Mouse (Mus musculus) T-helper 17 cell (primary cell): ENCODE data around the gene Rpl21.

Source experiments
- in situ Hi-C, 2 experiments: fragments of 300-600 bp; cut with MboI, MseI; formaldehyde crosslinking; loops; 1 replicate in 1 of 2; 2 replicates in 1 of 2; pipeline ENCODE4 v1.15.1; 2025; ENCODE audit warnings: high pct_unique_total_duplicates in 2 of 2

Rpl21 gene

DNA sequence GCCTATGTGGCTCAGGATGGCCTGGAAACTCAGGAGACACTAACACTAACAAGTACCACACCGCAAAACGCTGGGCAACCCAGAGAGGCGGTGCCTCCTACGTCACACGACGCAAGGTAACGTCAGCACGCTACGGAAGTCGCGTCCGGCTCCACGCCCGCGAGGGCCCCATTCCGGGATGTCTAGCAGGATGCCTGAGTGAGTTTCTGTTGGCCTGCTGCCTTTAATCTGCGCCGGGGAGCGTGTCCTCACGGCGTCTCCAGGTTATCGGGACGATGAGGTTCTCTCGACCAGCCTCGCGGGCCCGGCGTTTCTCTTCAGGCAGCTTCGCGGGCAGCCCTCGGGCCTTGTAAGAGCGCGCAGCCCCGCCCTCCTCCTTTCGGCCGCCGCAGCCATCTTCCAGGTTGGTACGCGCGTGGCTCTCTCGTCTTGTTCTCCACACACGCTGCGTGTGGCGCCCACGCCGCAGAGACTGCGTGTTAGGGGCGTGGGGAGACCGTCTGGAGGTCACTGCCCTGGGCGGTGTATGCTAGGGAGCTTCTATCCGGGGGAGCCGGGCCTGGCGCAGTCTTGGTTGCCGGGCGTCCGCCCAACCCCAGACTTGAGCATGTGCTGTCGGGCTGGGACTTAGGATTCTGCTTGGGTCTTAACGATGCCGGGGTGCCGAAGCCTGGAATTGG lies at the start of gene Rpl21:
Gene Rpl21, plus strand, starts transcription at position 122 of the 680 bp plus-strand sequence.
- in situ Hi-C loops: loop anchor here in 1 of 2 experiments (25.0 kb wide), 1 partner anchor 596 kb away; the partner anchor contains the start of gene Cdk8

GRCm38 (mm10) chr5:146783300-146783699 lies 49.4 kb upstream of the Rpl21 start:
- in situ Hi-C loops: loop anchor here (5.0 to 25.0 kb wide), 3 partner anchors 39 to 1671 kb away; partner anchors contain the start of genes Arpc1b (in 1 of the 2) and Zfp655 (in 1 of the 2)

DNA sequence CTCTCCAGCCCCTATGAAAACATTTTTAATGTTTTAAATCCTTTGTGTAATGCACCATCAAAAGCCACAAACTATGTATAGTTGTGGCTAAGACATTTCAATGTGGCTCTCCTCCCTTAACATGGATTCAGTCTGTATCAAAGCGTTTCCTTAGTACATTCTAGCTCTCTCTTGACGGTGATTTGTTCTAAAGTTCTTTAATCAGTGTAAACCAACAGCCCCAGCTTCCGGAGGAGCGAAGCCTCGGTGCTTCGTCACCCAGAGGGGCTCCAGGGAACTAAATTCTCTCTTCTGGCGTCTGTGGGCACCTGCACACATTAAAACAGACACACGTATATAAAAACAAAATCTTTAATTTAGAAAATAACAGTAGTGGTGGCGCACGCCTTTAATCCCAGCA lies 48.8 kb upstream of the Rpl21 start:
- in situ Hi-C loops: loop anchor here (5.0 to 25.0 kb wide), 3 partner anchors 38 to 1672 kb away; partner anchors contain the start of genes Arpc1b (in 1 of the 2) and Zfp655 (in 1 of the 2)

DNA sequence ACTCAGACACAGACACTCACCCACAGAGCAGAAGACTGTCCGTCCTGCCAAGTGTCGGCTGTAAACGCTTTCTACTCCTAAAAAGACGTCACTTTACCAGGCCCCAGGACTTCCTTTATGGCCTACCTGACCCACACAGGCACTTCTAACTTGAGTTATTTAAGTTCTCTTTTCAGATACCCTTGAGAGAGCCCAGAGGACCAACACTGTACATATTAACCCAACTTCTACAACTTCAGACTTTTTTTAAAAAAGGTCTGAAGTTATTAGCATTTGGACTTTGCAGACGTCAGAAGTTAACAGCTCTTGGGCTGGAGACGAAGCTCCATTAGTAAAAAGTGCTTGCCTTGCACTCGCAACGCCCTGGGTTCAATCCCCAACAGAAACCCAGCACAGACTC lies 46.6 kb upstream of the Rpl21 start:
- in situ Hi-C loops: loop anchor here in 1 of 2 experiments (25.0 kb wide), 2 partner anchors 1549 to 1674 kb away; partner anchors contain the start of genes Arpc1b and Zfp655

DNA sequence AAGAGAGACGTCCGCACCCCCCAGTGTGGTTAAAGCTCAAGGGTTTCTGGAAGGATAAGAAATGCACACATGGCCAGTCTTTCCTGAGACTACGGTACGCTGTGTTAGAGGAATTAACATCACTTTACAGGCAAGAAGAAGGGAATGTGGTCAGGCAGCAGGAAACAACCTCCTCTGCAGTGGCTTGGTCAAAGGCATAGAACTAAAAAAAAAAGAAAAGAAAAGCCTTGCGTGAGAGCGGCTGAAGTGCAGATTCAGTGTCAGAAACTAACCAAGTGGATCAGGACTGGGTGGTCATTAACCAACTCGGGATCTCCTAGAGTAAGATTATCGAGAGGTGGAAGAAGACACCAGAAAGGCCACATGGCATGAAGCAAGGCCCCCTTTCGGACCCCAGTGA lies 43.3 kb upstream of the Rpl21 start:
- in situ Hi-C loops: loop anchor here in 1 of 2 experiments (25.0 kb wide), 2 partner anchors 1552 to 1677 kb away; partner anchors contain the start of genes Arpc1b and Zfp655

- in situ Hi-C loops: loop anchor here in 1 of 2 experiments (25.0 kb wide), 2 partner anchors 1554 to 1679 kb away; partner anchors contain the start of genes Arpc1b and Zfp655
Measured at GRCm38 (mm10) chr5:146790944-146791343, 41.7 kb upstream of the Rpl21 start.

GRCm38 (mm10) chr5:146792140-146792791 lies 40.4 kb upstream of the Rpl21 start:
- in situ Hi-C loops: loop anchor here in 1 of 2 experiments (25.0 kb wide), 2 partner anchors 1555 to 1680 kb away; partner anchors contain the start of genes Arpc1b and Zfp655

DNA sequence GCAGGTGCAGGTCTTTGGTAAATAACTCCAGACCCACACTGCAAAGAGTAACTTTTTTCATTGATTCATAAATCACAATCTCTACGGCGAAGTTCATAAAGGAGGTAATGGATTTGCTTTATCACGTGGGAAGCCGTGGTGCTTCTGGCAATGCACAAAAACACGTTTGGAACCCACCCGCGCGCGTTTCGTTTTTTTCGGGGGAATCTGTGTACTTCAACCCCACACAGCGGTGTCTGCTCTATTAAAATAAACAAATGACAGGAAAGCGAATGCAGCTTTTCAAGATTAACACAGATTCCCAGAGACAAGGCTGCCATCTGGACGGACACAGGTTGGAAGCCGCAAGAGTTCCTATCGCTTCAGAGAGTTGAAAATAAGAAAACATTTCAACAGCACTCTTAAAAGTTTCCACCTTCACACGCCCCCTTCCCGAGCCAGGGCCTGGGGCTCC lies 39.0 kb upstream of the Rpl21 start:
- in situ Hi-C loops: loop anchor here in 1 of 2 experiments (25.0 kb wide), 2 partner anchors 1556 to 1681 kb away; partner anchors contain the start of genes Arpc1b and Zfp655

GRCm38 (mm10) chr5:146794084-146794852 lies 38.4 kb upstream of the Rpl21 start:
- in situ Hi-C loops: loop anchor here in 1 of 2 experiments (25.0 kb wide), 2 partner anchors 1557 to 1682 kb away; partner anchors contain the start of genes Arpc1b and Zfp655

- in situ Hi-C loops: loop anchor here in 1 of 2 experiments (25.0 kb wide), 2 partner anchors 1558 to 1683 kb away; partner anchors contain the start of genes Arpc1b and Zfp655
Measured at GRCm38 (mm10) chr5:146794853-146795252, 37.8 kb upstream of the Rpl21 start, which contains the start of gene Usp12. Gene Usp12, minus strand, starts transcription at chr5:146795006.

GRCm38 (mm10) chr5:146795728-146796127 lies 37.0 kb upstream of the Rpl21 start:
- in situ Hi-C loops: loop anchor here in 1 of 2 experiments (25.0 kb wide), 2 partner anchors 1558 to 1683 kb away; partner anchors contain the start of genes Arpc1b and Zfp655

DNA sequence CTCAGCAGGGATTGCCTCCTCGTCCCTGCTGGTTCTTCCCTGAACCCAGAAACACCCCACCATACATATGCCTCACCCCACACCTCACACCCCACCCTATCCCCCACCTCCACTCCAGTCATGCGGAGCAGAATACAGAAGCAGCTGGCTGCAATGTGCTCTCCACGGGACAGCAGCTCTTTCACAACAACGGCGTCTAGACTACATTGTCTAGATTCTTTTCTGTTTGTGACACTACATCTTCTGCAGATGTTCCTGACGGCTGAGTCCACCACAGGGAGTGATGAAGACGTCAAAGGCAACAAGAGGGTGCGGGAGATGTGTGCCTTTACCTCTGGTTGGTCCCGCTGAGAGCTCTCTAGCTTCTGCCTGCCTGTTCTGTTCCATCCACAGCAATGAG lies 34.7 kb upstream of the Rpl21 start:
- in situ Hi-C loops: loop anchor here in 1 of 2 experiments (25.0 kb wide), 2 partner anchors 1561 to 1686 kb away; partner anchors contain the start of genes Arpc1b and Zfp655

GRCm38 (mm10) chr5:146806004-146806430 lies 26.7 kb upstream of the Rpl21 start:
- in situ Hi-C loops: loop anchor here in 1 of 2 experiments (5.0 kb wide), 1 partner anchor 94 kb away; no protein-coding TSS in a partner anchor

DNA sequence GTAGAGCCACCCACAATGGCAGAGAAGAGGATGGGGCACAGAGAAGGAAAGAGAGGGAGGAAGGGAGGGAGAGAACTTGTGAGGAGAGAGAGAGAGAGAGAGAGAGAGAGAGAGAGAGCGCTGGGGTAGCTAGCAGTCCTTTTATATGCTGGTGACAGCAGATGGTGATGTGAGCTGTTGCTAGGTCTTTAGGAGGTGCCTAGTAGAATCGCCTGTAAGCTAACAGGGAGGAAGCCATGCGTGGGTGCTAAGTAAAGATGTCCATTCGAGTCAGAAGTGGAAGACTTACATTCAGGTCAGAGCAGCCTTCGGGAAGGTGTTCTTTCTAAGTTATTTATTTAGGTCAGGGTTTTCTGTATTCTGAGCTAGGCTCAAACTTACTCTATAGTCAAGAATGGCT lies 22.7 kb upstream of the Rpl21 start:
- in situ Hi-C loops: loop anchor here in 1 of 2 experiments (5.0 kb wide), 1 partner anchor 98 kb away; no protein-coding TSS in a partner anchor

GRCm38 (mm10) chr5:146812866-146813265 lies 19.8 kb upstream of the Rpl21 start:
- in situ Hi-C loops: no loop called here

- in situ Hi-C loops: no loop called here
Measured at GRCm38 (mm10) chr5:146813421-146813820, 19.3 kb upstream of the Rpl21 start.

DNA sequence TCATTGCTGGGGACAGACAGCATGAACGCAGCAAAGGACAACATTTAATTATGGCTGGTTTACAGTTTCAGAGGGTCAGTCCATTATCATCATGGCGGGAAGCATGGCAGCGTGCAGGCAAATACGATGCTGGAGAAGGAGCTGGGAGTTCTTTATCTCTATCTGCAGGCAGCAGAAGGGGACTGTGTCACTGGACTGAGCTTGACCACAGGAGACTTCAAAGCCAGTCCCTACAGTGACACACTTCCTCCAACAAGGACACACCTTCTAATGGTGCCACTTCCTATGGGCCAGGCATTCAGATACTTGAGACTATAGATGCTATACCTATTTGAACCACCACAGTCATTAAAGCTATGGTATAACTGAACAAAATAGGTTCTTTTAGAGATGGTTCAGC lies 17.3 kb upstream of the Rpl21 start:
- in situ Hi-C loops: no loop called here

DNA sequence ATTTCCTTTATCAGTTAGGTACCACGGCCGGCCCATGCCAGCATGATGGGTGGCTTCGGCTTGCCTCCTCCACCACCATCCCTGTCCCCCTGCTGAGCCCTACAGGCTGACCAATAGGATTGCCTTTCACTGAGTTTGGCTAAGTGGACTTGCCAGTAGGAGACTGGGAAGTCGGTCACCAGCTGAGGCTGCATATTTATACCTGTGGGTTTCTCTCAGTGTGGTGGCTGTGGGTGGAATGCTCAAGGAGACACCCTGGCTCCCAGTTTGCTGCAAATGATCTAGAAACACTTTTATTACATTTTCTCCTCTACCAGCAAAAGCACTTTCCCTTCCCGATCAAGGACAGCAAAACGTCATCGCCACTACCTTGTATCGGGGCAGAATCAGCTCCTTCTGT lies 15.1 kb upstream of the Rpl21 start:
- in situ Hi-C loops: no loop called here

DNA sequence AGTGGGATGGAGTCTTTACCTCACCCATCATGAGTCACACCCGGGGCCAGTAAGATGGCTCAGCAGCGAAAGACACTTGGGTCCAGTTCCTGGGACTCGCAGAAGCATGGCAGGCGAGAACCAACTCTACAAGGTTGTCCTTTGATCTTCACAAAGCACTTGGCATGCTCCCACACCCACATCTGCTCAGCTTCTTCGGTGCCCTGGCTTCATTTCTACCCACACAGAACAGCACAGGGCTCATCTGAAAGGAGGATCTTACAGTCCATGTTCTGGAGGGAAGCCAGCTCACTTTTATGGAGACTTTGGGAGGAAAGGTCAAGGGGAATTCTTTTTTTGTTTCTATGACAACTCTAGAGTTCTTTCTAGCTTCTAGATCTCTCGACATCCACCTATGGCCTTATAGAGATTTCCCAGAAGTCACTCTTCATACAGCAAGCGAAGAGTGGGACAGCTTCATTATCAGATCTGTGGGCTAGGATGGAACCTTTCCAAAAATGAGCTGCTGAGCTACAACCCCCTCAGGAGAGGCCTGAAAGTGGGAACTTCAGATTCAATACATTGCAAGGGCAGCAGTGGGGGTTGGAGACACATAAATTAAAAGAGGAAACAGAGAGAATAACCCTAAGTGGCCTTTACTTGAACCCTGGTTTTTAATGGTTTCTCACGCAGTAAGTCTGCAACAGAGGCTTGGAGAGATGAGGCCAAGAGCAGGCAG lies 13.6 kb upstream of the Rpl21 start:
- in situ Hi-C loops: no loop called here

- in situ Hi-C loops: loop anchor here in 1 of 2 experiments (5.0 kb wide), 1 partner anchor 41 kb away; no protein-coding TSS in a partner anchor
Measured at GRCm38 (mm10) chr5:146823005-146823404, 9.7 kb upstream of the Rpl21 start.
